Mouse (Mus musculus) ovary, adult 18-20 months (tissue): ENCODE data around the gene Tcf20.

ENCODE experiments used
- DNase-seq: peaks from one replicate; pipeline ENCODE4 v3.0.0; 2022; ENCODE audit warnings: low spot score, mixed read lengths

Tcf20 gene

DNA sequence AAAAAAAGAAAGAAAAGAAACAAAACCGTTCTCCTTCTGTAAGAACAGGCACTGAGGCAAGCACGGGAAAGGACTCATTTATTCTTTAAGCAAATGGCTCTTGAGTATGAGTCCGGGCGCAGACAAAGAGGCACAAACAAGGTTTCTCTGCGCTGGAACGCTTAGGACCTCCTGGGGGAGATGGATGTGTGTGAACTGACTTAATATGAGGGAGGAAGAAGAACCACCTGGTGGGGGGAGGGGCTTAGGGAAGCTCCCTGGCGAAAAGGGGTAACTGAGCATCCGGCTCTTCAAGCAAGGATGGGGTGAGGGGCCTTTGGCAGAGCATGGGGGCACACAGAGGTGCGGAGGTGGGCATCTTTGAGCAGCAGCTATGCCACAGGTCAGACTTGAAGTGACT, 5.2 kb upstream of the Tcf20 start:
- no peak for DNase-seq

DNA sequence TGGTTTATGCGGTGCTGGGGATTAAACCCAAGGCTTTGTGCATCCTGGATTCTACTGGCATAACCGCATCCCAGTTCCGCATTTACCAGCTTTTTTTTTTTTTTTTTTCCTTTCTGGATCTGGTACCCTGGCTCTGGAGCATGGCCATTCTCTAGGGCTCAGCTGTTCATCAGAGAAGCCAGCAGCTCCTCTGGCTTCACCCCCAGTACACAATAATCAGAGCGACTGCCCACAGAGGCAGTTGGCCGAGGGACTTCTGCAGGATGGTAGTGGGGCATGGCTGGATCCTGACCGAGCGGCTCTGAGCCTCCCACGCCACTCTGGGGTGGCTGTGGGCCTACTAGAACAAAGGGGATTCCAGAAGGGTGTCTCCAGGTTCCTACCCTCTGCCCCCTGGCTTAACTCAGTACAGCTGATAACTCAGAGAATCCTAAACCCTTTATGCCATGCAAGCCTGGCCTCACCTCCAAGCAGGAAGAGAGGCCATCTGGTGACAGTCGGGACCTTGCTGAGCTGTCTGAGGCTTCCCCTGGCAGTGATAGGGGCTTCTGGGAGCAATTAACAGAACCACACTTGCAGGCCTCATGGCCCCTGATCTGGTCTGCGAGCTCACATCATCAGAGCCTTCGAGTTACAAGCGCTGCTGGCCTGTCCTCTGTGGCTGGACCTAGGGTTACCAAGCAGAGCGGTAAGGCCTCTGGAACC, 4.6 kb upstream of the Tcf20 start:
- no peak for DNase-seq

DNA sequence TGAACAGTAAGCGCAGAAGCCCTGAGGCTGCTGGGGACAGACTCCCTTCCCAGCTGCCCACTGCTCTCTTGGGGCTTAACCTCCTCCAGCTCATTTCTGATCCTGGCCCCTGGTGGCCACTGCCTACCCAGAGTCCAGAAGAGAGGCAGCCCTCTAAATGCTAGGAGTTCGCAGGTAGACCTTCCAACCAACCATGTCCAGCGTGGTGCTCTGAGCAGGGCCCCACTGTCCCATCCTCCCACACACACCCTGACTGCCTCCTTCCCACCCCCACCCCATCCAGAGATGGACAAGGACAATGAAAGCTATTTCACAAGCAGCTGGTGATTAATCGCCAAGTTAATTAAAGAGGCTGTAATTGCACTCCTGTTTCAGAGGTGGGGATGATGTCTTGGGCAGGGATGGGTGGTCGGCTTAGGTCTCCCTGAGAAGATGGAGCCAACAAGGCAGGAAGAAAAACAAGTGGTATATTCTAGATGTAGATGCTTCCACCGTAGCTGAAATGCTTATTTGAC, 1.6 kb upstream of the Tcf20 start:
- DNase-seq: no peak

DNA sequence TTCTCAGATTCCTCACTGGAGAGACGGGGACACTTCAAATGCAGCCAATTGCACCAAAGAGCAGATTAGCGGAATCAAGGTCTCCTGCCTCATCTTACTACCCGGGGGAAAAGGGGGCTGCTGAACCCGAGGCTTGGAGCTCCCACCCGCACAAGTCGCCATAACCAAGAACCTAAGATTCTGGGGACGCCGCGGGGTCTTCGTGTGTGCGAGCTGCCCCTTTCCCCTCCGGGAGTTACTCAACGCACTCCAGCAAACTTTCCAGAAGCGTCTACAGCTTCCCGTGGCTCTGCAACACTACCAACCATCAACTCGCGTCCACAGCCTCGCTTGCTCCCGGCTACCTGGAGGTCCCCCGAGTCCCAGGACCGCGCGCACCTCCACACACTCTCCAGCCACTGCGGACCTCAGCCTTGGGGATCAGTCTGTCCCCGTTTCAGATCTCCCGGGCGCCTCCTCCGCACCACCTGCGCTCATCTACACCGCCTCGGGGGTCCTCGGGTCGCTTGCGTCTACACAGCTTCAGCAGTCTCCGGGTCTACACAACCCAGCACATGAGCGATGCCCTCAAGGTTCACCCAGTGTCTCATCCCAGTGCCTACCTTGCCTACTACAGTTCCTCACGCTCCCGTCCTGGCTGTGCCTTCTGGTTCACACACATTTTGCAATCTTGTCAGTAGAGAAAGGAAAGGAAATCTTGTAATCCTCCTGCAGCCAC, 499 bp downstream of the Tcf20 start:
- DNase-seq: no peak

DNA sequence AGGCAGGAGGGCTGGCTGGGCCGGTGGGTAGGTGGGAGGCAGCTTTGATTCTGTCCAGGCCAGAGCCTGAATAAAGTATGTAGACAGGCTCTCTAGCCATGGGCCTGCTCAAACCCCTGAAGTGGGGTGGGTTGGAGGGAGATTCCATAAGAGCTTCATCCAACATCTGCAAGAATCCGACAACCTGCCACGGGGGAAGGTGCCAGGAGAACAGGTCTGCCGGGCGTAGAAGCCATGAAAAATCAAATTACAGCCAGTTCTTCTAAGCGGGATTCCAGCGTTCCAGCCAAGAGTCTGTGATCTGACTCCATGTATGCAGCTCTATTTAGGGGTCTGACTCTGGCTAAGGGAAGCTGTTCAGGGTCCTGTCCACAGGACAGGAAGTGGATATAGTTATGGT, 3.1 kb downstream of the Tcf20 start:
- DNase-seq: no peak

DNA sequence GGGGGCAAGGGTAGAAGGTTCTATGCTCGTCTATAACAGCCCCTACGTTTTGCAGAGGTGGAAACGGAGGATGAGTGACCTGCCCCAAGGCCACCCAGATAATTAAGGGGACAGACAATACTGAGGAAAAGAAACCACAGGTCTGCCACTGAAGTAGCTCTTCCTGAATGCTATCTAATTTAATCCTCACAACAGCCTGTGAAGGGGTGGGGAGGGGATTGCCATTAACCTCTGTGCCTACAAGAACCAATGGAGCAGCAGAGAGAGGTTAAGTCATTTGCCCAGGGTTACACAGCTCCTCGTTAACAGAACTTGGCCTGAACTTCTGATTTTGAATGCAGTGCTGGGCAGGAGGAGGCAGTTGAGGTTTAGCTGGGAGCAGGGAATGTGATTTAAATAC, 3.6 kb downstream of the Tcf20 start:
- no peak for DNase-seq

DNA sequence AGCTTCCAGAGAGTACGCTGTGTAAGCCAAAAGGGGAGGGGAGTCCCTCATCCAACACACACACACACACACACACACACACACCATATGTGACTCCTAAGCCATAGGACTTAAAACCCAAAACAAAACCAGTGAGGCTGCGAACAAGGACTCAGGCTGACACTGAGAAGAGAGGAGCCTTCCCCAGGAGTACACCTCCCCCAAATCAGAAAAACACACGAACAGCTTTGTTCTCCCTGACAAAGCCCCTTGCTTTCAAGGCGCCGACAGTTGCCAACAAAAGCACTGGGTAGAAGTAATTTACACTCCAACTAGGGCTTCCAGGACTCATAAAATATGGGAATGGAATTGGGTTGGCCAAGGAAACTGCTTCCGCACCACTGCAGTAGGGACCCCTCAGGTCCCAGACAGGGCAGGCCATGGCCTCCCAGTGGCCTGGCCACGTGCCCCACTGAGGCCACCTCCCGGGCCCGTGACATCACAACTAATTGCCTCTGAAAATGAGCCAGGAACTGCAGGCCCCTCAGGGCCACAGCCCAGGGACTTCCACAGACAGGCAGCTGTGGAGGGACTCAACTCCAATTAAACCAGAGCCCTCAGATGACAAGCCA, 4.2 kb downstream of the Tcf20 start:
- DNase-seq: no peak

DNA sequence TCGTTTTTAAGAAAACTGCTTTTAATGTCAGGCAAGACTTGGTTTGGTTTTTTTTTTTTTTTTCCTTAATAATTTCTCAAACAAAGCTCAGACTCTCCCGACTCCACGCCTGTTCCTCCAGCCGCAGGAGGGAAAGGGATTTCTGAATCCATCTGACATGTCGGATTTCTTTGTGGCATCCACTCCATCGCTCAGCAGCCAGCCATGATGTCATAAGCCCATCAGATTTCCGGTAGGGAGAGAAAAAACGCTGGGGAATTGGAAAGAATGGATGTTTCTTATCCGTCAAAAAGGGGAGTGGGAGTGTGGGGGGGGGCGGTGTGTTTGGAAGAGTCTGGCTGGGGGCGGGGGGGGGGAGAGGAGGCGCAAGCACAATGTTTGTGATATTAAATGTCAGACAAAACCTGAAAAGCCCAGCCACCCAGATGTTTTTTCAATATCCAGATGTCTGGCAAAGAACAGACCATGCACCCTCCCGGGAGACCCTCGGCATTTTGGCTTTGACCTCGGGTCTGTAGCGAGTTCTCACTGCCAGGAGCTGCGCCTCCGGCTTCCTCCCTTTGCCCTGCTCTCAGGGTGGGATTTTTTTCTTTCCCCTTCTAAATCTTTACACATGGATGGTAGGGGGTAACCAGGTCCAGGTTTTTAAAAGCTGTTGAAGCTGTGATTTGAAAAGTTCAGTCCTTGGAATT, 4.8 kb downstream of the Tcf20 start:
- no peak for DNase-seq

DNA sequence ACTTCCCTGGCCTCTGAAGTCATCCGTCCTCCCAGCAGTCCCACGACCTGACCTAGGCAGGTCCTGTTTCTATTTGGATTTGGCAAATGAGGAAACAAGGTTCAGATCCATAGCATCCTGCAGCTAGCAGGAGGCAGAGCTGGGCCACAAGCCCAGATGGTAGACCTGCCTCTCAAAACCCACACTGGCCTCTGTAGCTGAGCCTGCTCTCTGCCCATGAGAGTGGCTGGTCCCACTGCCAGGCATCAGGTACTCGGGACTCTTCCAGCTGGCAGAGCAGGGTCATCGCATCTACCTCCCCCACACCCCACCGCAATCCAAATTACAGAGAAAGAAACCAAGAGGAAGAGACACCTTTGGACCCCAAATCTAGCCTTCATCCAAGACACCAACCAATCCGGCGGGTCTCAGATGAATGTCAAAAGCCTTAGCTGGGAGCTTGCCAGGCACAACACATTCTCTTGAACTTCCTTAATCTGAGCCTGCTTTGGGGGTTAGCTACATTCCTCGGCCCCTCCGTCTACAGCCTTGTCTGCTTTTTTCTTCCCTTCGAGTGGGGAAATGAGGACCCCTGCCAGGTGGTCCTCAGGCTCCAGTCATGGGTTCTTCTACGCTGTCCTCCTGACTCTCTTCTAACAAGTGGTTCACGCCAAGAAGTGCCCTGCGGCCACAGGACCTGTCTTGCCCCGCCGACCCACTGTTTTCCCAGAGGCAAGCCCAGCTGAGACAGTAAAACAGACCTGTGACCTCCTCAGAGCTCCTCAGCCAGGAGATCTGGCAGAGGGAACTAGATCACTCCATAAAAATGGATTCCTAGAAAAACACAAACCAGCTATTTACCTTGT, 5.8 kb downstream of the Tcf20 start:
- no peak for DNase-seq

DNA sequence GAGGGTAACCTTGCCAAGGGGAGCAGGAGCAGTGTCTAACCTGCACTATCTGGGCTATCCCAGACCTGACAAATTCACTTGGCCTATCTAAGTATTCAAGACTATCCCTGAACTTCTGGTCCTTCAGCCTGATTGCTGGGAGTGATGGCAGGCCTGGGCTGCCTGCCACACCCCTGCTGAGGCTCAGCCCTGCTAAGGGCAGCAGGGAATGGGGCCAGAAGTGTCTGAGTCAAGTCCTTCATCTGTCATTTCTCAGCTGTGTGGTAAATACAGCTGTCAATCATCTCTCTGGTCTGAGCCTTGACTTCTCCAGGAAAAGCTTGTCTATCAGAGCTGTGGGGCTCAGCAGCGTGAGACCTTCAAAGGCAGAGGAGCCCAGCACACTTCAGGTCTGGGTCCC, 8.1 kb downstream of the Tcf20 start:
- no peak for DNase-seq

DNA sequence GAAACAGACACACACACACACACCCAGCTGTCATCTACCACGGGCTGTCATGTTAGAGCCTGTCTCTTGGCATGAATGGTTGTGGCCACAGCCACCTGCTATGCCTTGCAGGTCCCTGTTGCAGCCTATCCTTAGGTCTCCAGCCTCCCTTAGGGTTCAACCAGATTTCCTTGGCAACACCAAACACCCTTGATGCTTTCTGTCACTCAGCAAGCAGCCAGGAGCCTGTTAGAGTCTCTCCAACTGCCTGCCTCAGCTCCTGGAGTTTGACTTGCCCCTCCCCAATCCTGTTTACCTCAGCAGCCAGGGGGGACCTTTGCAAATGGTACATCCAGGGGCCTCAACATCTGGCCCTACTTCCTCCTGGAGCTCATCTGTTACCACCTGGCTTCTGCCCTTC, 13.2 kb downstream of the Tcf20 start:
- DNase-seq: no peak

DNA sequence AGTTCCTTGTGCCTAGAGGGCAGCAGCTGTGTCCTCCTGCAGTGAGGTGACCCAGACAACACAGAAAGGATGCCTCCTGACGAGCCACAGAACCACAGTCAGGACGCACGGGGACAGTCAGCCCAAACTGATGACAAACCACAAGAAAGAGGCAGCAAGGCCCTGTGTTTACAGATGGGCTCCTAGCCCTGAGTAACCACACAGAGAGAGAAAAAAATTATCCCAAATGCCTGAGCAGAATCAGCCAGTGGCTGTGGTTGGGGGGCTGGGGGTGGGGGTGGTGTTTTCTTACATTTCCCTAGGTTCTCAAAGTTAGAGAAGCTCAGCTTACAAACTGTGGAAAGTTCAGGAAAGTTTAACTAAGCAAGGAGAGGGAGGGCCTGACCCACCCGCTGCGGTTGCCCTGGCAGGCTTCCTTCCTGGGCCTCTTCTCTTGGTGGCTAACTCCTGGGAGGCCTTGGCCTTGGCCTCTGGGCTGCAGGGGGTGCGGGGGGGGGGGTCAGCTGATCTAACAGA, 18.4 kb downstream of the Tcf20 start:
- peak; percentile 20 for DNase-seq

DNA sequence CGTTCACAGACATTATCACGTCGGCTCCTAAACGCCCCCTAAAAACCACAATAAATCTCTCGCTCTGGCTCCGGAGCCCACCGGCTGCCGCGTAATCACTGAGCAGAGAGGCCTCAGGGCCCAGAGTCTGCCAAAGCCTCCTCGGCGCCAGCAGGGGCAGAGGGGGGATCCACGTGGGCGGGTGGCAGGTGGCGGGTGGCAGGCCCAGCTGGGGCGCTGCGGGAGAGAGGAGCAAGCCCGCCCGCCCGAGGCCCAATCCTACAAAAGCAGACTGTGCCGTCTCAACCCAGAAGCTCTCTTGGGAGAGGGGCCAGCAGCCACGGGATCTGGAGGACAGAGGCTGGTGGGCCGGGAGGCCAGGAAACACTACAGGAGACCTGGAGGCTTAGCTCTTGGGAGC, 19.2 kb downstream of the Tcf20 start:
- no peak for DNase-seq

DNA sequence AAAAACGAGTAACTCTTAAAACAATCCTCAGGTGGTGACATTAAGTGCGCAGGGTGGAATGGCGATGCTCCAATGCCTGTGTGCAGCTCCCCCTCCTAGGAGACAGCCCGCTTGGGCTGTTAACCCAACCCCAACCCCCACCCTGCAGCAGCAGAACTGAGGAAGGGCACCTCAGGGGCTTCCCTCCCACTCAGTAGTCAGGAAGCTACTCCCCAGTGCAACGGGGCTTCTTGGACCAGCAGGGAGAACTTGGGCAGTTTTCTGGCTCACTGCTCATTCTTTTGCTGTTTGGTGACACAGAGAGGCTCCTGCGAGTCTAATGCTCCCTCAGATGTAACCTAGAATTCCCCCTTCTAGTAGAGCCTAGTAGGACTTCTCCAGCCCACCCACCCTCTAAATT, 19.7 kb downstream of the Tcf20 start:
- DNase-seq: no peak

DNA sequence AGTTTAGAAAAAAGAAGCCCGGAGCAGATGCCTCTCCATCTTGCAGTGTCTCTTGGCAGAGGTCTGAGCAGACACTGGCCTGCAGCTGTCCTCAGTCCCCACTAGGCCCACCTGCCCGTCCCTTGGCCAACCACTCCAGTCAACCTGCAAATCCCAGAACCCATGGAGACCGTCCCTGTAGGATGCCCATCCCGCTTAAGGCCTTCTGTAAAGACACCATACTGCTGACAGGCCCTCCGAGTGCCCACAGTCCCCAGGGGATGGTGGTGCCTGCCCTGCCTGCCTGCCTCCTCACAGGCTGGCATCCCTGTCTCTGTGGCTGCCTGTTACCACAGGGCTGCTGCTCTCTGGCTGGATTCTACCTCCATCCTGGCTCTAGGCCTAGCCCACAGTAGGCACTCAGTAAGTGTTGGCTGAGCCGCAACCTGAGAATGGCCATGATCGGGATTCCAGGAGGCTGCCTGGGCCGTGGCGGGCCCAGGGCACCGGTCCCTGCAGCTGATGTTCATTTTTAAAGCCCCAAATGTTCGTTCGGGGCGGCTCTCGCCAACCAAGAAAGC, 23.3 kb downstream of the Tcf20 start:
- DNase-seq: no peak

DNA sequence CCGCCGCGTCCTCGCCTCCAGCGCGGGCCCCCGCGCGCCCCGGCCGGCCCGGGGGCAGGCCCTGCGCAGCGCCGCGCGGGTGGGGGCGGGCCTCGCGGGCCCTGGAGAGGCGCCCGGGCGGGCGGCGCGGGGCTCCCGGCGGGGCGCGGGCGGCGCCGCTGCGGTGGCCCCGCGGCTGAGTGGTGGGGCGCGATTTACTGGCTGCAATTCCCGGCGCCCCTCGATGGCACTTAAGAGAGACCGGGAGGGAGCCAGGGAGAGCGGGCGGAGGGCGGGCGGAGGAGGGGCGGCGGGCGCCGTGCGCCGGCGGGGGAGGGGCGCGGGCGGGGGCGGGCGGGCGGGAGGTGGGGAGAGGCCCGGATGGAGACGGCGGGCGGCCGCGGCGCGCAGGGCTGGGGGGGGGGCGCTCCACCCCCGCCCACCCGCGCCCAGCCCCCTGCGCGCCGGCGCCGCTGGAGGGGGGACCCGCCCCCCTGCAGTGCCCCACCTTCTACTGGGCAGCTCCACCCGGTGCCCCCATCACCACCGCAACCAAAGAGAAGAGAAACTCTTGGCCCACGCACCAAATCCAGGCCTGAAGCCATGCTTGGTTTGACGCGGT, 24.0 kb downstream of the Tcf20 start:
- DNase-seq: no peak

DNA sequence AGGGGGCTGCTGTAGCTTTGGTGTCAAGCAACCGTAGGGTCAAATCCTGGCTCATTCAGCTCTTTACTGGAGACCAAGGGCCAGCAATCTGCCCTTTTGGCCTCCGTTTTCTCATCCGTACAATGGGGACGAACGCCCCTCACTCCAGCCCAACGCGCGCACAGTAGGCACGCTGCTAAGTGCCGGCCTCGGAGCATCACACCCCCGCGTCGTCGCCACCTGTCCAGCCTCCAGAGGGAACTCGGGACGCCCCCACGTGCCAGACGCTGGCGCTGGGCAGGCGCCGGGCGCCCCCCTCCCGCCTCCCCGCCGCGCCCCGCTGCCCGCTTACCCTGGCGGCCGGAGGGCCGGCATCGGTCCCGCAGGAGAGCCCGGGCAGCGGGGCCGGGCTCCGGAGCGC, 24.6 kb downstream of the Tcf20 start:
- DNase-seq: no peak

DNA sequence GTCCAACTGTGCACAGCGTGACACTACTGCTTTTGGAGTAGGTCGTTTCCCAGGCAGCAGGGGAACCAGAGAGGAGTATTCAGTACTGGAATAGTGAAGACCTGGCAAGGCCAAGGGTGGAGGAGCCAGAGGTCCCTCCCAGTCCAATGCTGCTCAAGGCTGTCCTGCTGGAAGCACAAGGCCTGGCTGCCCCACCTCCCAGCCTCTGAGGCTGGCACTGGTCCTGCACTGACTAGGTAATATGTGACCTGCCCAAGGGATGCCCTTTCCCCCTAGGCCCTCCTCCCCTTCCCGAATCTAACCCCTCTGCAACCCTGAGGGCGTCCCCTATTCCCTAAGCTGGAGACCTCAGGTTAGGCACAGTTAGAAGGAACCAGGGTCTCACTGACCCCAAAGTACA, 25.1 kb downstream of the Tcf20 start:
- DNase-seq: peak; percentile 50

DNA sequence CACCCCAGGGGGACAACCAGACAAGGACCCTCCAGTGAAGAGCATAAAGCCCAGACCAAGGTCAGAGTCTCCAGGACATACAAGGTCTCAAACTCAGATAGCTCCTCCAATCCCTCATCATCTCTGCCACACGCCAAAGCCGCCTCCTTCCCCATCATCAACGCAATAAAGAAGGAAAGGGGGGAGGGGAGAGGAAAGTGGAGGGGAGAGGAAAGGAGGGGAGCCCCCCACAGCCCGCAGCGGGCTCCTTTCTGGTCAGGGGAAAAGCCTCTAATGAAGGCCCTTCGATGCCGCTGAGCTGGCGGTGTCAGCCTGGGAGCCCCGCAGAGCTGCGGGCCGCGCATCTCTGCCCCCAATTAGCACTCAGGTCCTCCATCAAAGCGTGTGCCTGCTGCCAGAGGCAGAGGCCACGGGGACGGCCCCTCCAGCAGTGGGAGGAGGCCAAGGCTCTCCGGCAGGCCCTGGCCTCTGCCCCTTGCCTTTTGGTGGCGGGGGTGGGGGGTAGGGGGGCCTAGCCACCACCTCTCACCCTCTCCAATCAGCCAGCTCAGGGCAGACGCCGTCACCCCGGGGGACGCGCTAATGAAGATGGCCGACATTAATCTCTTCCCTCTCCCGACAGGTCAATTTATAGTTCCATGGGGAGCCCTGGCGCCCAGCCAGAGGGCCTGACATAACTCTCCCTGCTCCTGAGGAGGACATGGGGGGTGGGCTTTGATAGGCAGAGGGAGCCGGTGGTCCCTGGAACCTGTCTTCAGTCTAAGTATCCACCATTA, 26.7 kb downstream of the Tcf20 start:
- DNase-seq: no peak

DNA sequence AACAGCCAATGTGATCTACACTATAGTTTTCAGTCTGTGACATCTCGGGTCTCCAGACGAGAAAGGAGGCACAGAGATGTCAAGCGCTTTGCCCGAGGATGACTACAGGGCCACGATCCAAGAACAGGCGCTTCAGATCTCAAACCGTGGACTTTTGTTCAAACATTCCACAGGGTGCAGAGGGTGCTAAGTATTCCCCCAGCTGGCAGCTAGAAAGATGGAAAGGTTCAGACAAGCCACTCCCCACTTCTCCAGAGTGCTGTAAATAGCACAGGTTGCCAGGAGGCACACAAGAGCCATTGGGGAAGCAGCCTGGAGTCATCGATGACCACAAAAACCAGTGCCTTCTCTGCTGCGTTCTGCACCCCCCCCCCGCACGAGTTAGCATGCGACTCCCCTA, 28.5 kb downstream of the Tcf20 start:
- DNase-seq: no peak
